Mouse (Mus musculus): ENCODE results near the gene Klhdc8a. TPM values are rescaled to one million over a fixed set of nuclear protein-coding genes. Genes with fewer than 3 reads are reported as not detected.
A peak's percentile ranks its signal among the peaks of the same experiment; 100 is the strongest.

Gene Klhdc8a
- total and polyA plus RNA-seq, 3 experiments, result not detected

GRCm38 (mm10) chr1:132315889-132316624, 17.6 kb downstream of the Klhdc8a start, which contains the start of gene Nuak2:
TSS of gene Nuak2 (plus strand) at chr1:132316126.
- Histone ChIP-seq H3K4me3 (replicated peaks in 1 of 3; ENCODE audit: low read depth in 2 of 3, low read length in 2 of 3, poor library complexity in 1 of 3) (peak within 1 kb of the TSS in 1 of 3 experiments; percentile 54), H3K4me2 (ENCODE audit: insufficient read depth, low read depth, poor library complexity, severe bottlenecking) (peak within 1 kb of the TSS; percentile 74), H3K9ac (ENCODE audit: insufficient read depth, low read depth) (no peak within 1 kb of the TSS), H3K9me3 (replicated peaks; ENCODE audit: low read length) (no peaks in the 10 kb centered on the region), H3K27me3 (replicated peaks) (no peaks in the 10 kb centered on the region), H3K79me2 (replicated peaks; ENCODE audit: control insufficient read depth, extremely low read depth, insufficient read depth, poor library complexity, severe bottlenecking) (no peaks in the 10 kb centered on the region), H3K36me3 (replicated peaks in 1 of 2; ENCODE audit: control insufficient read depth in 1 of 2, insufficient read depth in 1 of 2, low read length in 1 of 2) (no peaks in the 10 kb centered on the region), H3K4me1 (ENCODE audit: control insufficient read depth in 1 of 2, insufficient read depth in 2 of 2) (peaks cover 0 to 17% of the 10 kb centered on the region in 2 experiments; a peak in 3 of 4 replicates), H3K27ac (ENCODE audit: insufficient read depth, low read depth) (no peak within 1 kb of the TSS)
- dilution Hi-C loops (cut with MboI; ENCODE audit: extremely low pct_ligation_motif_present, extremely low pct_unique_long_range_greater_than_20kb, low sequenced_read_pairs) (no loop called here), in situ Hi-C loops (cut with MboI; ENCODE audit: low pct_ligation_motif_present, low pct_unique_long_range_greater_than_20kb, low sequenced_read_pairs) (loop anchor here (5.0 kb wide), 1 partner anchor 36 kb away; no protein-coding TSS in a partner anchor)
- TF ChIP-seq ZNF384 (IDR thresholded peaks at IDR 0.05; ENCODE audit: low read depth, low read length) (no peak), MEF2A (IDR thresholded peaks at IDR 0.05; ENCODE audit: borderline replicate concordance, low read depth, low read length) (no peak), NELFE (IDR thresholded peaks at IDR 0.05; ENCODE audit: low read depth, low read length) (no peak), POLR2A (IDR thresholded peaks at IDR 0.05; ENCODE audit: low read depth, low read length) (0 out of 2 replicates have a peak, but pooled peaks have one; percentile 27), USF1 (IDR thresholded peaks at IDR 0.05; ENCODE audit: low read depth, low read length) (peak; percentile 45), JUN (IDR thresholded peaks at IDR 0.05; ENCODE audit: insufficient read depth, low read depth, low read length) (no peak), SMC3 (IDR thresholded peaks at IDR 0.05; ENCODE audit: low read depth, low read length) (no peak), MAX (IDR thresholded peaks at IDR 0.05; ENCODE audit: low read length) (peak; percentile 74), IRF4 (IDR thresholded peaks at IDR 0.05; ENCODE audit: low read depth, low read length) (no peak), HCFC1 (IDR thresholded peaks at IDR 0.05; ENCODE audit: low read depth, low read length) (no peak), BHLHE40 (IDR thresholded peaks at IDR 0.05; ENCODE audit: low read depth, low read length) (peak; percentile 65), RAD21 (IDR thresholded peaks at IDR 0.05; ENCODE audit: low read depth, low read length) (no peak), CHD2 (IDR thresholded peaks at IDR 0.05; ENCODE audit: low read length) (no peak), EP300 (IDR thresholded peaks at IDR 0.05; ENCODE audit: low read length) (no peak)
- no peak for DNase-seq (ENCODE audit: extremely low read depth)

- DNase-seq (ENCODE audit: extremely low read depth), result no peak
- Histone ChIP-seq H3K4me2 (ENCODE audit: insufficient read depth, low read depth, poor library complexity, severe bottlenecking) (peak overlapping the region; percentile 74), H3K36me3 (replicated peaks in 1 of 2; ENCODE audit: control insufficient read depth in 1 of 2, insufficient read depth in 1 of 2, low read length in 1 of 2) (no peaks in the 10 kb centered on the region), H3K27me3 (replicated peaks) (no peaks in the 10 kb centered on the region), H3K9me3 (replicated peaks; ENCODE audit: low read length) (no peaks in the 10 kb centered on the region), H3K79me2 (replicated peaks; ENCODE audit: control insufficient read depth, extremely low read depth, insufficient read depth, poor library complexity, severe bottlenecking) (no peaks in the 10 kb centered on the region), H3K27ac (ENCODE audit: insufficient read depth, low read depth) (no peak overlapping the region), H3K4me1 (ENCODE audit: control insufficient read depth in 1 of 2, insufficient read depth in 2 of 2) (peaks cover 0 to 11% of the 10 kb centered on the region in 2 experiments; a peak in 2 of 4 replicates), H3K9ac (ENCODE audit: insufficient read depth, low read depth) (no peak overlapping the region), H3K4me3 (replicated peaks in 1 of 3; ENCODE audit: low read depth in 2 of 3, low read length in 2 of 3, poor library complexity in 1 of 3) (peak overlapping the region in 1 of 3 experiments; percentile 54)
- TF ChIP-seq RAD21 (IDR thresholded peaks at IDR 0.05; ENCODE audit: low read depth, low read length), result no peak
- dilution Hi-C loops (cut with MboI; ENCODE audit: extremely low pct_ligation_motif_present, extremely low pct_unique_long_range_greater_than_20kb, low sequenced_read_pairs) (no loop called here), in situ Hi-C loops (cut with MboI; ENCODE audit: low pct_ligation_motif_present, low pct_unique_long_range_greater_than_20kb, low sequenced_read_pairs) (loop anchor here (5.0 kb wide), 1 partner anchor 36 kb away; no protein-coding TSS in a partner anchor)
These were observed 18.2 kb downstream of the Klhdc8a start for GRCm38 (mm10) chr1:132316625-132316994.
